Mouse (Mus musculus): ENCODE measurements around the gene Tmem178b. TPM values are rescaled to one million over a fixed set of nuclear protein-coding genes. Genes with fewer than 3 reads are reported as not detected.
A peak's percentile ranks its signal among the peaks of the same experiment; 100 is the strongest.

Tmem178b gene
- polyA plus RNA-seq, 1 experiment from 2014 or later, result 48.9 TPM

DNA sequence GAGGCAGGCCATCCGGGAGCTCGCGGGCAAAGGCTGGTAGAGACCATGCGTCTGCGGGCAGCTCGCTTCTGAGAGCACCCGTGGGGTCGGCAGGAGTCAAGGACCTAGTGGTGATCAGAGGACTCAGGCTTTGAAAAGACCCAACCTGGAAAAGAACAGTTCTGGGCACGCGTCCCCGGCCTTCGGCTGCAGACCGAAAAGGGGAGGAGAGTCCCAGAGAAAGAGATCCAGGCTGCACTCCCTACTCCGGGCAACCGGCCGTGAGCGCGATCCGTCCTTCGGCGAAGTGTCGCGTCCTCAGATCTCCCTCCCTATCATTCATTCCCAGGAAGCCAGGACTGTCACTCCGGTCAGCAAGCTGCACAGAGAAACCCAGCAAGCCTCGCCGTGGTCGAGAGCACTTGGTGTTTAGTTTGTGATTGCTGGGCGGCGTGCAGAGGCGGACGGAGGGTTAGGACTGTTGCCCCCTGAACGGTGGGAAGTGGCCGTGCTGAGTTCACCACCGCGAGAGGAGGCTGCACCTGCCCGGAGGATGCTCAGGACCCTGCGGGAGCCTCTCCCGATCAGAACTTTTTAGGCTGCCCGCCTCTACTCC lies 668 bp upstream of the Tmem178b start:
- no peaks in the 10 kb centered on the region for H3K36me3 ChIP-seq (ENCODE audit: control insufficient read depth, insufficient read depth, low read length)
- H3K4me3 ChIP-seq (ENCODE audit: low read depth, low read length), result peak overlapping the region; percentile 86
- no peaks in the 10 kb centered on the region for H3K9me3 ChIP-seq (ENCODE audit: control insufficient read depth, low read length)
- peaks cover 13% of the 10 kb centered on the region for H3K4me1 ChIP-seq (ENCODE audit: control insufficient read depth, insufficient read depth, low read length)
- under 1% methylated on average over 39 of the region's 39 CpGs for WGBS
- H3K9ac ChIP-seq (replicated peaks; ENCODE audit: low read depth, low read length), result peak overlapping the region; percentile 93
- peak overlapping the region; percentile 98 for H3K27ac ChIP-seq (ENCODE audit: low read depth, low read length)
- ATAC-seq (ENCODE audit: low read depth), result peak; percentile 7
- H3K4me2 ChIP-seq (ENCODE audit: low read depth, low read length), result peak overlapping the region; percentile 84
- H3K27me3 ChIP-seq (ENCODE audit: control insufficient read depth, insufficient read depth, low read length), result 0 out of 2 replicates have a peak, but pooled peaks cover 3% of the 10 kb centered on the region

DNA sequence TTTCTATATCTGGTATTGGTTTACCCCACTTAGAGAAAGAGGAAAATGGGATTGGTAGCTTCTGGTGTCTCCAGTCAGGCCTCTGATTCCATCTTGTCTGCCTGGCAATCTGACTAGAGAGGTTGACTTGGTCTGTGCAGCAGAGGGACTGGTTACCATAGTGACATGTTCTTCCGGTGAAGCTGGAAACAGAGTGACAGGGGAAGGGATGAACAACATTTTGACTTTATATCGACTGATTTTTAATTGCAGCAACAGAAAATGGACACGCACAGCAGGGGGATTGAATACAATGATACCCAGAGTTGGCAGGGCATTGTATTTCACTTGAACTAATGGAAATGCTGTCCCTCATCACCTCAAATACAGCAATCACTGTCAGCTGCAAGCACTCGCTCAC lies 2.1 kb downstream of the Tmem178b start:
- Histone ChIP-seq H3K4me2 (ENCODE audit: low read depth, low read length) (peak overlapping the region; percentile 84), H3K4me1 (ENCODE audit: control insufficient read depth, insufficient read depth, low read length) (peaks cover 13% of the 10 kb centered on the region), H3K9ac (replicated peaks; ENCODE audit: low read depth, low read length) (peak overlapping the region; percentile 18; the same call in 1 of the 2 replicates), H3K9me3 (ENCODE audit: control insufficient read depth, low read length) (no peaks in the 10 kb centered on the region), H3K27ac (ENCODE audit: low read depth, low read length) (no peak overlapping the region; the same call in 1 of the 2 replicates), H3K36me3 (ENCODE audit: control insufficient read depth, insufficient read depth, low read length) (no peaks in the 10 kb centered on the region), H3K4me3 (ENCODE audit: low read depth, low read length) (peak overlapping the region; percentile 86), H3K27me3 (ENCODE audit: control insufficient read depth, insufficient read depth, low read length) (0 out of 2 replicates have a peak, but pooled peaks cover 3% of the 10 kb centered on the region)
- 14% methylated on average over 4 of the region's 4 CpGs for WGBS
- no peak for ATAC-seq (ENCODE audit: low read depth)

DNA sequence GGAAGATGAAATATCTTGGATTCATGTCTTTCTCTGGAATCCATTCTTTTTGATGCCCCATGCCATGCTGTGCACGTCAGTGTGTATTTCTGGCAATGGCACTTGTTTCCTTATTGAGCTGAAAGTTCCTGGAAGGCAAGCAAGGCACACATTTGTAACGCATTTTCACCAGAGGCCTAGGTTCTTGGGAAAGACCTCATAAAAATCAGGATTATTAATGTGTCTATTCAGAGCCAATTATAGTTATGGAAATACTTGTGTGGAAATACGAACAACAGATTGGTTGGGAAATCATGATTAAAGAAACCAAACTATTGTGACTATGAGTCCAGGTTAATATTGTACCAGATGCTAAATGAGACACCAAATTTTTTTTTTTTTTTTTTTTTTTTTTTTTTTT lies 3.4 kb downstream of the Tmem178b start:
- no peaks in the 10 kb centered on the region for H3K9me3 ChIP-seq (ENCODE audit: control insufficient read depth, low read length)
- no peak overlapping the region for H3K27ac ChIP-seq (ENCODE audit: low read depth, low read length)
- peak overlapping the region; percentile 5; the same call in 1 of the 2 replicates for H3K4me3 ChIP-seq (ENCODE audit: low read depth, low read length)
- no peaks in the 10 kb centered on the region for H3K36me3 ChIP-seq (ENCODE audit: control insufficient read depth, insufficient read depth, low read length)
- ATAC-seq (ENCODE audit: low read depth), result no peak
- WGBS, result 57% methylated on average over 3 of the region's 3 CpGs
- H3K4me1 ChIP-seq (ENCODE audit: control insufficient read depth, insufficient read depth, low read length), result peaks cover 13% of the 10 kb centered on the region
- peak overlapping the region; percentile 40 for H3K4me2 ChIP-seq (ENCODE audit: low read depth, low read length)
- H3K9ac ChIP-seq (replicated peaks; ENCODE audit: low read depth, low read length), result no peak overlapping the region
- H3K27me3 ChIP-seq (ENCODE audit: control insufficient read depth, insufficient read depth, low read length), result 0 out of 2 replicates have a peak, but pooled peaks cover 3% of the 10 kb centered on the region

DNA sequence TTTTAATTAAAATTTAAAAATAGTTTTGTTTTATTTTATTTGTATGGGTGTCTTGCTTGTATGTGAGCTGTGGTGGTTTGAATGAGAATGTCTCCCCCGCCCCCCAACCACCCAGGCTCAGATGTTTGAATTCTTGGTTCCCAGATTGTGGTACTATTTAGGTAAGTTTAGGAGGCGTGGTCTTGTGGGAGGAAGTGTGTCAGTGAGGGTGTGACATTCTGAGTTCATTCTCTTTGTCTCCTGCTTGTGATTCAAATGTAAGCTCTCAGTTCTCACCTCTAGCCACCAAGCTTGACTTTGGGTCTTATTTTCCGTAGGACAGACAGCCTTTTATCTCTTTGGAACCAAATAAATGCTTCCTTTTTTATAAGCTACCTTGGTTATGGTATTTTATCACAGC lies 17.7 kb downstream of the Tmem178b start:
- Histone ChIP-seq H3K4me3 (ENCODE audit: low read depth, low read length) (no peak overlapping the region), H3K36me3 (ENCODE audit: control insufficient read depth, insufficient read depth, low read length) (no peaks in the 10 kb centered on the region), H3K27me3 (ENCODE audit: control insufficient read depth, insufficient read depth, low read length) (no peaks in the 10 kb centered on the region), H3K4me1 (ENCODE audit: control insufficient read depth, insufficient read depth, low read length) (0 out of 2 replicates have a peak, but pooled peaks cover under 1% of the 10 kb centered on the region), H3K27ac (ENCODE audit: low read depth, low read length) (no peak overlapping the region), H3K9ac (replicated peaks; ENCODE audit: low read depth, low read length) (no peak overlapping the region), H3K9me3 (ENCODE audit: control insufficient read depth, low read length) (no peaks in the 10 kb centered on the region), H3K4me2 (ENCODE audit: low read depth, low read length) (no peak overlapping the region)
- 77% methylated on average over 3 of the region's 3 CpGs for WGBS
- no peak for ATAC-seq (ENCODE audit: low read depth)

DNA sequence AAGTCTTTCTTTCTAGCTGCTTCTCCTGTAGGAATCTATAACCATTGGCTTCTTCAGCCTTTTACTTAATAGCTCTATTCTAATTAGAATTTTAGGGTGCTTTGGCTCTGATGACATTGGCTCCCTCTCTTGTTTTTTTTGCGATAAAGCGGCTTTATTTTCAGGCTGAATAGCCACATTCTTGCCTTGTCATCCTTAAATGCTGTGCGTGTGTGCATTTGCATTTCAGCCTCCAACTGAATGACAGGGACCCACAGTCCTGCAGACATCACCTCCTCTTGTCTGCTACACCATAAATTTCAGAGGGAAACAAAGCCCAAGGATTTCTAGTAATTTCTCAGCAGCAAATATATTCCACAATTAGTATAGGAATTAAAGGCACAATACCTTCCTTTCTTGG lies 23.4 kb downstream of the Tmem178b start:
- Histone ChIP-seq H3K36me3 (ENCODE audit: control insufficient read depth, insufficient read depth, low read length) (no peaks in the 10 kb centered on the region), H3K27ac (ENCODE audit: low read depth, low read length) (no peak overlapping the region), H3K4me3 (ENCODE audit: low read depth, low read length) (no peak overlapping the region), H3K9me3 (ENCODE audit: control insufficient read depth, low read length) (no peaks in the 10 kb centered on the region), H3K4me2 (ENCODE audit: low read depth, low read length) (no peak overlapping the region), H3K27me3 (ENCODE audit: control insufficient read depth, insufficient read depth, low read length) (no peaks in the 10 kb centered on the region), H3K9ac (replicated peaks; ENCODE audit: low read depth, low read length) (no peak overlapping the region), H3K4me1 (ENCODE audit: control insufficient read depth, insufficient read depth, low read length) (peaks cover 6% of the 10 kb centered on the region; the same call in 1 of the 2 replicates)
- 19% methylated on average over 3 of the region's 3 CpGs for WGBS
- ATAC-seq (ENCODE audit: low read depth), result peak; percentile 34; the same call in 1 of the 2 replicates

DNA sequence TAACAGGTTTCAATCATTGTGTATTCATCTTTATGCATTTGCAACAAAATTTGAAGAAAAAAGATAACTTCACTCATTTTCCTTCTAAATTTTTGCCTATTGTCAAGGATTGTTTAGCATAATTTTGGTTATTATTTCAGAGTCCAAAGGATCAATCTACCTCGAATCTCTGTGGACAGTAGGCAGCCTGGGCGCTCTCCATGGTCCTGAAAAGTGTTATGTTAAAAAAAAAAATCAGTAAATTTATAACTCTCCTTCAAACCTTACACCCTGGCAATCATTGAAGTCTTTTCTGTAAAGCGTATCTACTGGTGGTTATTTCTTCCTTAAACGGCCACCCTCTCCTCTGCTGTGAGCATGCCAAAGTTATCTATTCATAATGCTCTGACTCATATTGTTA lies 26.2 kb downstream of the Tmem178b start:
- no peak for ATAC-seq (ENCODE audit: low read depth)
- 69% methylated on average over 4 of the region's 4 CpGs for WGBS

DNA sequence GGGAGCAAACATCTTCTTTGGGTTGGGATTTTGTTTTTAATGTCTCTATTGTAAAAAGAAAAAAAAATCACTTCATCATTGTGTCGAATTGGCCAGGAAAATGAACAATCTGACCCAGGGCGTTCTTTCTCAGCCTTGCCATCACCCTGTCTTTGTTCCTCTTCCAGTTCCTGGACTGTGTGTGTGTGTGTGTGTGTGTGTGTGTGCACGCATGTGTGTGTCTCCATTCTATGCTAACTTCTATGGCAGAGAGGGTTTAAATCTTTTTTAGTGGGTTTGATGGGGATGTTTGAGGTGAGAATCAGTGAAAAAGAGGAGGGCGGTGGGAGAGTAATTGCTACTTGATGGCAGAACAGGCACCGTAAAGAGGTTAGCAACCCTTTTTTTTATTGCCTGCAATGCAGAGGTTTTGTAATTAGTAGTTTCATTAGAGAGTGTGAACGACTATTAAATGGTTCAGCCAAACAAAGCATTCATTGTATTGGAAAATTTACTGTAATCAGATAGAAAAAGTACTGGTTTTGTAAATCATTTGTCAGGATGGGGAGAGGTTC lies 30.2 kb downstream of the Tmem178b start:
- Histone ChIP-seq H3K4me3 (ENCODE audit: low read depth, low read length) (no peak overlapping the region), H3K4me2 (ENCODE audit: low read depth, low read length) (peak overlapping the region; percentile 23; the same call in 1 of the 2 replicates), H3K27ac (ENCODE audit: low read depth, low read length) (peak overlapping the region; percentile 67), H3K27me3 (ENCODE audit: control insufficient read depth, insufficient read depth, low read length) (no peaks in the 10 kb centered on the region), H3K9me3 (ENCODE audit: control insufficient read depth, low read length) (no peaks in the 10 kb centered on the region), H3K4me1 (ENCODE audit: control insufficient read depth, insufficient read depth, low read length) (peaks cover 14% of the 10 kb centered on the region), H3K36me3 (ENCODE audit: control insufficient read depth, insufficient read depth, low read length) (no peaks in the 10 kb centered on the region), H3K9ac (replicated peaks; ENCODE audit: low read depth, low read length) (no peak overlapping the region)
- WGBS, result 13% methylated on average over 6 of the region's 6 CpGs
- ATAC-seq (ENCODE audit: low read depth), result peak; percentile 62; the same call in 1 of the 2 replicates

More for the DNA sequence above, 26.2 kb downstream of the Tmem178b start:
- no peaks in the 10 kb centered on the region for H3K9me3 ChIP-seq (ENCODE audit: control insufficient read depth, low read length)
- H3K27ac ChIP-seq (ENCODE audit: low read depth, low read length), result no peak overlapping the region
- no peak overlapping the region for H3K4me3 ChIP-seq (ENCODE audit: low read depth, low read length)
- no peak overlapping the region for H3K4me2 ChIP-seq (ENCODE audit: low read depth, low read length)
- no peaks in the 10 kb centered on the region for H3K27me3 ChIP-seq (ENCODE audit: control insufficient read depth, insufficient read depth, low read length)
- H3K36me3 ChIP-seq (ENCODE audit: control insufficient read depth, insufficient read depth, low read length), result no peaks in the 10 kb centered on the region
- H3K9ac ChIP-seq (replicated peaks; ENCODE audit: low read depth, low read length), result no peak overlapping the region
- peaks cover 19% of the 10 kb centered on the region for H3K4me1 ChIP-seq (ENCODE audit: control insufficient read depth, insufficient read depth, low read length)

DNA sequence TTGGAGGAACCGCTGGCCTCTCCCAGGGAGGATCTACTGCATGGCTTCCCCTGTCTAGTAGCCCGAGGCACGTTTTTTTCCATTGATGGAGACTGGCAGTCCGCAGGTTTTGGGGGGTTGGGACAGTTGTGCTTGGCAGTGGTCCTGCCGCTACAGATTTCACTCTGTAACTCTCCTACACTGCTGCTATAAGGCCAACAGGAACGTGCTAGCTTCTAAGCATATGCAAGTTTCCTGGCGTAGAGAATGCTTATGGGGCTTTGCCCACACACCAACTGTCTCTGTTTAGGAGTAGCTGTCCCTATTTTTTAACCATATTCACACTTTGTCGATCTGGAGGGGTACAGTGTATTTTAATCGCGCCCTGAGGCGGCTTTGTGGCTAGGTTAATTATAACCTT lies 30.8 kb downstream of the Tmem178b start:
- Histone ChIP-seq H3K9ac (replicated peaks; ENCODE audit: low read depth, low read length) (no peak overlapping the region), H3K4me1 (ENCODE audit: control insufficient read depth, insufficient read depth, low read length) (peaks cover 14% of the 10 kb centered on the region), H3K9me3 (ENCODE audit: control insufficient read depth, low read length) (no peaks in the 10 kb centered on the region), H3K4me3 (ENCODE audit: low read depth, low read length) (no peak overlapping the region), H3K4me2 (ENCODE audit: low read depth, low read length) (peak overlapping the region; percentile 23; the same call in 1 of the 2 replicates), H3K27ac (ENCODE audit: low read depth, low read length) (peak overlapping the region; percentile 67; the same call in 1 of the 2 replicates), H3K36me3 (ENCODE audit: control insufficient read depth, insufficient read depth, low read length) (no peaks in the 10 kb centered on the region), H3K27me3 (ENCODE audit: control insufficient read depth, insufficient read depth, low read length) (no peaks in the 10 kb centered on the region)
- peak; percentile 74 for ATAC-seq (ENCODE audit: low read depth)
- WGBS, result 30% methylated on average over 11 of the region's 11 CpGs

DNA sequence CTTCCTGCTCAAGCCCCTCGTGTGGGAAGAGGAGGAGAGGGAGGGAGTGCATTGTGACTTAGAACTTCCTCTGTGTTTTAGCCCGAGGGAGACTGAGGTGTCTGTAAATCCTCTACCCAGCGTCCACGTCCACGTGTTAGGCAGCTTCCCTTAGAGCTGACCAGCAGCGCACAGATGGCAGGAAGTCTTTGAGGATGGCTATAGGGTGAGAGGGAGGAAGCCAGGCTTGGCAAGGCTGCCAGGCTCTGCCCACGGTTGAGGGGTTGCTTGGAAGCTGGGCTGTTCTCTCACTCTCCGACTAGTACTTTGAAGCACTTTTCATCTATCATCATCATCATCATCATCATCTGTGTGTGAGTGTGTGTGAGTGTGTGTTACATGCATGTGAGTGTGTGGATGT lies 41.9 kb downstream of the Tmem178b start:
- no peaks in the 10 kb centered on the region for H3K9me3 ChIP-seq (ENCODE audit: control insufficient read depth, low read length)
- no peak overlapping the region for H3K9ac ChIP-seq (replicated peaks; ENCODE audit: low read depth, low read length)
- 52% methylated on average over 8 of the region's 8 CpGs for WGBS
- no peak overlapping the region for H3K4me3 ChIP-seq (ENCODE audit: low read depth, low read length)
- no peak for ATAC-seq (ENCODE audit: low read depth)
- H3K27me3 ChIP-seq (ENCODE audit: control insufficient read depth, insufficient read depth, low read length), result no peaks in the 10 kb centered on the region
- H3K4me2 ChIP-seq (ENCODE audit: low read depth, low read length), result no peak overlapping the region
- no peak overlapping the region for H3K27ac ChIP-seq (ENCODE audit: low read depth, low read length)
- peaks cover 12% of the 10 kb centered on the region for H3K4me1 ChIP-seq (ENCODE audit: control insufficient read depth, insufficient read depth, low read length)
- no peaks in the 10 kb centered on the region for H3K36me3 ChIP-seq (ENCODE audit: control insufficient read depth, insufficient read depth, low read length)

Measured in neural tube, embryonic 14.5 days (tissue).